8 mouse cellular contexts compared by ENCODE assay signal in the genomic region with DNA sequence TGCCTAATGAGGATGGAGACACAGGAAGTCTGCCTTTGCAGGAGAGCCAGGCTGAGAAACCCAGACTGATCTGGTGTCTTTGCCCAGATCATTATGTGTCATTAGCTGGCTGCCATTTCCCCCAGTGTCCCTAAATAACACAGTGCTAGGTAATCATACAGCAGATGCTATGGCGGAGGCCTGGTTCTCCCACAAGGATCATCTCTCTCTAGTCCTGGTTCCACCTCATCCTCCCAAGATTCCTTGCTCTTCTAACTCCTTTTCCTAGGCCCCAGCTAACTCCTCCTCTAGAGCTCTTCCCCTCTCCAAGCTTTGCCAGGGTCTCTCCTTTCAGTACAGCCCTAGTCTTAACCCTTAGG. TPM values are rescaled to one million over a fixed set of nuclear protein-coding genes. Genes with fewer than 3 reads are reported as not detected.
A peak's percentile ranks its signal among the peaks of the same experiment; 100 is the strongest.
DNase-seq lines count a peak whose midpoint lies in the region; ATAC-seq and TF ChIP-seq lines count a peak whose summit lies in the region.

No protein-coding gene starts in this region.

- no peak for ATAC-seq in lung, embryonic 16.5 days (ENCODE audit: low read depth)
- no peak; the same call in none of the 2 replicates for ATAC-seq in limb, embryonic 12.5 days (ENCODE audit: insufficient number of reproducible peaks, insufficient read depth, low FRiP score, low TSS enrichment, low read depth)

- no peak for TF ChIP-seq POLR2A in cerebellum, adult 2 months (IDR thresholded peaks at IDR 0.05; ENCODE audit: borderline replicate concordance, insufficient read depth, low read length)
- TF ChIP-seq POLR2A in olfactory bulb, adult 2 months (IDR thresholded peaks at IDR 0.05; ENCODE audit: insufficient read depth, low read depth, low read length), result no peak

- no peaks in the 10 kb centered on the region for H3K36me3 ChIP-seq in lung, embryonic 16.5 days (ENCODE audit: control insufficient read depth, insufficient read depth, low read length)
- peaks cover 32% of the 10 kb centered on the region for H3K36me3 ChIP-seq in limb, embryonic 12.5 days

- H3K4me2 ChIP-seq in lung, embryonic 16.5 days (ENCODE audit: low read depth, low read length), result peak overlapping the region; percentile 86
- H3K4me2 ChIP-seq in limb, embryonic 12.5 days, result peak overlapping the region; percentile 85

- no peak overlapping the region for H3K27ac ChIP-seq in cerebellum, adult 2 months (ENCODE audit: insufficient read depth, low read length)
- peak overlapping the region; percentile 78 for H3K27ac ChIP-seq in lung, embryonic 16.5 days (ENCODE audit: low read length)
- H3K27ac ChIP-seq in limb, embryonic 12.5 days, result 0 out of 2 replicates have a peak overlapping the region, but pooled peaks have one; percentile 23
- H3K27ac ChIP-seq in olfactory bulb, adult 2 months (ENCODE audit: insufficient read depth, low read depth, low read length), result no peak overlapping the region

- WGBS in cerebellum, adult 2 months, result 50% methylated on average over 1 of the region's 1 CpGs
- 59% methylated on average over 1 of the region's 1 CpGs for WGBS in lung, embryonic 16.5 days
- WGBS in limb, embryonic 12.5 days, result 75% methylated on average over 1 of the region's 1 CpGs
- WGBS in olfactory bulb, adult 2 months, result 29% methylated on average over 1 of the region's 1 CpGs

- H3K9me3 ChIP-seq in lung, embryonic 16.5 days (ENCODE audit: control insufficient read depth, low read length), result no peaks in the 10 kb centered on the region
- no peaks in the 10 kb centered on the region for H3K9me3 ChIP-seq in limb, embryonic 12.5 days

- H3K9ac ChIP-seq in lung, embryonic 16.5 days (ENCODE audit: low read length), result peak overlapping the region; percentile 63; the same call in 1 of the 2 replicates
- no peak overlapping the region for H3K9ac ChIP-seq in limb, embryonic 12.5 days (replicated peaks)

- no peak for TF ChIP-seq CTCF in cerebellum, adult 2 months (IDR thresholded peaks at IDR 0.05; ENCODE audit: borderline replicate concordance, insufficient read depth, low read depth, low read length)
- TF ChIP-seq CTCF in olfactory bulb, adult 2 months (IDR thresholded peaks at IDR 0.05; ENCODE audit: insufficient read depth, low read depth, low read length), result no peak

- peak overlapping the region; percentile 79 for H3K4me3 ChIP-seq in cerebellum, adult 2 months (replicated peaks; ENCODE audit: insufficient read depth, low read depth, low read length)
- peak overlapping the region; percentile 60 for H3K4me3 ChIP-seq in lung, embryonic 16.5 days (ENCODE audit: low read length)
- H3K4me3 ChIP-seq in limb, embryonic 12.5 days (replicated peaks), result peak overlapping the region; percentile 48
- peak overlapping the region; percentile 50; the same call in 1 of the 2 replicates for H3K4me3 ChIP-seq in olfactory bulb, adult 2 months (ENCODE audit: insufficient read depth, low read depth, low read length)

- DNase-seq in cerebellum, adult 2 months, result no peak
- no peak for DNase-seq in cerebellum, adult 18-20 months
- DNase-seq in lung, postnatal 14 days, result no peak
- DNase-seq in natural killer cell, adult 2 months (ENCODE audit: low spot score in 2 of 2), result no peak
- DNase-seq in layer of hippocampus, adult 9-11 months, result no peak

- H3K27me3 ChIP-seq in cerebellum, adult 2 months (ENCODE audit: control insufficient read depth, insufficient read depth, low read length), result no peaks in the 10 kb centered on the region
- no peaks in the 10 kb centered on the region for H3K27me3 ChIP-seq in lung, embryonic 16.5 days (ENCODE audit: control insufficient read depth, insufficient read depth, low read depth, low read length)
- H3K27me3 ChIP-seq in limb, embryonic 12.5 days, result peaks cover 15% of the 10 kb centered on the region

- peaks cover 6% of the 10 kb centered on the region for H3K4me1 ChIP-seq in cerebellum, adult 2 months (ENCODE audit: control insufficient read depth, insufficient read depth, low read length)
- peaks cover 11% of the 10 kb centered on the region for H3K4me1 ChIP-seq in lung, embryonic 16.5 days (replicated peaks; ENCODE audit: control insufficient read depth, insufficient read depth, low read length)
- peaks cover 11% of the 10 kb centered on the region for H3K4me1 ChIP-seq in limb, embryonic 12.5 days (replicated peaks)
- H3K4me1 ChIP-seq in olfactory bulb, adult 2 months (ENCODE audit: control insufficient read depth, insufficient read depth, low read length), result peaks cover 21% of the 10 kb centered on the region

RNA-seq across cellular contexts. Expression of gene Pomc, which starts 26.2 kb away (rescaled TPM):
- 3.0 and 4.1 TPM in 2 replicates for polyA plus RNA-seq in cerebellum, adult 2 months (2012; rRNA removed)
- 2.6 and 3.1 TPM in 2 replicates for polyA plus RNA-seq in lung, embryonic 16.5 days (2015; fragmentation: Nextera tagmentation; extraction: Ambion mirVana)
- polyA plus RNA-seq in limb, embryonic 12.5 days (2016; fragmentation: Nextera tagmentation; extraction: Ambion mirVana), result 4.8 and 5.4 TPM in 2 replicates
- not detected in 2 replicates for polyA plus RNA-seq in olfactory bulb, adult 2 months (2012; ENCODE audit: insufficient read depth, insufficient read length, low replicate concordance, missing spikeins)

RNA-seq across cellular contexts. Expression of gene Efr3b, which starts 57.7 kb away (rescaled TPM):
- polyA plus RNA-seq in cerebellum, adult 2 months (2012; rRNA removed), result 83.0 and 83.8 TPM in 2 replicates
- polyA plus RNA-seq in lung, embryonic 16.5 days (2015; fragmentation: Nextera tagmentation; extraction: Ambion mirVana), result 3.8 and 3.9 TPM in 2 replicates
- 8.8 and 10.0 TPM in 2 replicates for polyA plus RNA-seq in limb, embryonic 12.5 days (2016; fragmentation: Nextera tagmentation; extraction: Ambion mirVana)
- polyA plus RNA-seq in olfactory bulb, adult 2 months (2012; ENCODE audit: insufficient read depth, insufficient read length, low replicate concordance, missing spikeins), result not detected in 2 replicates

Comparison
In these comparisons a context has a peak if more than half of its experiments do, and no peak if none do; other contexts are left out.
1. H3K27ac ChIP-seq: peak in lung, embryonic 16.5 days (single experiment) and limb, embryonic 12.5 days (single experiment); none in cerebellum, adult 2 months (single experiment) and olfactory bulb, adult 2 months (single experiment).
2. Peak in every context shown above with its lines, with median percentiles within 50 percentile points of each other: H3K4me3 ChIP-seq.